19 mouse cellular contexts compared by ENCODE assay signal in the genomic region with DNA sequence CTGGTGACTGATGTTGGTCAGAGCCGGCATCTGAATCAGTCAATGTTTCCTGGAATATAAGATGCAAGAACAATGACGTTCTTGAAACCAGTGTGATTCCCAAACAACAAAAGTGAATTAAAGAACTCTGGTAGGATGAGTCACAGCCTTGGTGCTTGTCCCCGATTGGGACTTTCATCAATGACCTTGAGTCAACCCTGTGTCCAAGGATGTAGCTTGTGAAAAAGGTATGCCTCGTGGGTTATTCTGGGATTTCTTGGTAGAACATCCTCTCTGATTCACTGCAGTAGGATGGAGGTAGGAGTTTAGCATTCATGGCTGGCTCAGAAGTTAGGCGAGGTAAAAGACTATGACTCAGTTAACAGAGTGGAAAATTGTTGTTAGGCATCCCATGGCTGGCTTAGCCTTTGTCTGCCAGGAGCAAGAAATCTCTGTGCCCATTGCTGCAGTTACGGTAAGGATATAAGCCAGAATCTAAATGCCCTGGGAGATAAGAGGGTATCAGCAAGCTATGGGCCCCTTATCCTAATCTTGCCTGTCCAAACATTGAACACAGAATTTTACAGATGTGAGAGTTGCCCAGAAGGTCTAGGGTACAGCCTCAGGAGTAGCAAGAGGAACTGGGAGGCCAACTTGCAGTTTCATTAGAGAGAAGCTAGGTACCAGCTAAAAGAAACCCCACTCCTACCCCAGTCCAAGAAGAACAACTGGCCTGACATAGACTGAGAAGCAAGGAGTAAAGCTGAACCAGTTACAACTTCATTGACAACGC. TPM values are rescaled to one million over a fixed set of nuclear protein-coding genes. Genes with fewer than 3 reads are reported as not detected.
DNase-seq lines count a peak whose midpoint lies in the region; ATAC-seq and TF ChIP-seq lines count a peak whose summit lies in the region.
"Had no signal": no experiment of that assay in that cellular context is flagged by ENCODE, and none has a peak within 500 bp of the region (broad histone marks: within the 10 kb centered on the region; RNA-seq: fewer than 3 reads in every experiment).

No protein-coding gene starts in this region.

- no peak overlapping the region for H3K4me2 ChIP-seq in liver, embryonic 16.5 days (ENCODE audit: low read depth, low read length)
- H3K4me2 ChIP-seq: embryonic facial prominence, embryonic 15.5 days; hindbrain, embryonic 15.5 days; limb, embryonic 13.5 days; neural tube, embryonic 12.5 days had no signal

- H3K4me3 ChIP-seq in bone marrow macrophage, adult 2 months (ENCODE audit: insufficient read depth, low read length), result no peak overlapping the region
- no peak overlapping the region for H3K4me3 ChIP-seq in liver, embryonic 16.5 days (ENCODE audit: low read depth, low read length)
- H3K4me3 ChIP-seq: embryonic facial prominence, embryonic 15.5 days; hindbrain, embryonic 15.5 days; limb, embryonic 13.5 days; neural tube, embryonic 12.5 days had no signal

- TF ChIP-seq CTCF in bone marrow macrophage, adult 2 months (IDR thresholded peaks at IDR 0.05; ENCODE audit: low read depth, low read length), result no peak

- no peaks in the 10 kb centered on the region for H3K36me3 ChIP-seq in liver, embryonic 16.5 days (ENCODE audit: control insufficient read depth, insufficient read depth)
- H3K36me3 ChIP-seq: embryonic facial prominence, embryonic 15.5 days; hindbrain, embryonic 15.5 days; limb, embryonic 13.5 days; neural tube, embryonic 12.5 days had no signal

- peak; percentile 64 to 65 for DNase-seq in spleen, postnatal 36 days (ENCODE audit: low spot score in 2 of 2)
- no peak for DNase-seq in spleen, postnatal 14 days (ENCODE audit: low spot score in 2 of 2)
- no peak for DNase-seq in adrenal gland, postnatal 10 days
- no peak for DNase-seq in gastrocnemius, postnatal 14 days
- DNase-seq in cerebellum, adult 8-10 months, result no peak
- DNase-seq: adrenal gland, postnatal 25 days; cerebellum, adult 11-12 months; gastrocnemius, postnatal 25 days; kidney, adult 8-10 months; lung, postnatal 10 days; midbrain, embryonic 14.5 days; thymus, adult 18-20 months had no signal

- ATAC-seq in liver, embryonic 16.5 days (ENCODE audit: low read depth), result peak; percentile 44
- ATAC-seq: forebrain, embryonic 14.5 days had no signal

- H3K4me1 ChIP-seq in bone marrow macrophage, adult 2 months (ENCODE audit: control insufficient read depth, insufficient read depth, low read length), result peaks cover 37% of the 10 kb centered on the region
- peaks cover 16% of the 10 kb centered on the region for H3K4me1 ChIP-seq in liver, embryonic 16.5 days (ENCODE audit: control insufficient read depth, low read depth, low read length)

- H3K9ac ChIP-seq in liver, embryonic 16.5 days (ENCODE audit: low read depth, low read length), result no peak overlapping the region
- H3K9ac ChIP-seq: embryonic facial prominence, embryonic 15.5 days; hindbrain, embryonic 15.5 days; limb, embryonic 13.5 days; neural tube, embryonic 12.5 days had no signal

- peak overlapping the region; percentile 87 for H3K27ac ChIP-seq in bone marrow macrophage, adult 2 months (ENCODE audit: insufficient read depth, low read depth, low read length)
- no peak overlapping the region for H3K27ac ChIP-seq in liver, embryonic 16.5 days (ENCODE audit: low read length)
- H3K27ac ChIP-seq: embryonic facial prominence, embryonic 15.5 days; hindbrain, embryonic 15.5 days; limb, embryonic 13.5 days; neural tube, embryonic 12.5 days had no signal

- 59% methylated on average over 7 of the region's 7 CpGs for WGBS in liver, embryonic 16.5 days (ENCODE audit: insufficient replicate concordance)

- no peak for TF ChIP-seq POLR2A in bone marrow macrophage, adult 2 months (IDR thresholded peaks at IDR 0.05; ENCODE audit: borderline replicate concordance, low read depth, low read length)

- H3K9me3 ChIP-seq in liver, embryonic 16.5 days (replicated peaks; ENCODE audit: control insufficient read depth, low read length), result no peaks in the 10 kb centered on the region
- H3K9me3 ChIP-seq: embryonic facial prominence, embryonic 15.5 days; hindbrain, embryonic 15.5 days; limb, embryonic 13.5 days; neural tube, embryonic 12.5 days had no signal

- H3K27me3 ChIP-seq in liver, embryonic 16.5 days (ENCODE audit: control insufficient read depth, insufficient read depth, low read depth, low read length), result no peaks in the 10 kb centered on the region
- H3K27me3 ChIP-seq: embryonic facial prominence, embryonic 15.5 days; hindbrain, embryonic 15.5 days; neural tube, embryonic 12.5 days had no signal

- intact Hi-C loops in gastrocnemius, postnatal 14 days (cut with DNase I; ENCODE audit: low total_unique reads), result no loop called here

RNA-seq across cellular contexts. Expression of a gene that starts 55.9 kb away (rescaled TPM):
- polyA plus RNA-seq in bone marrow macrophage, adult 2 months (2012; ENCODE audit: insufficient read depth, insufficient read length, missing spikeins), result 10.3 and 13.0 TPM in 2 replicates
- 13.1 and 14.2 TPM in 2 replicates for polyA plus RNA-seq in liver, embryonic 16.5 days (2015; fragmentation: Nextera tagmentation; extraction: Ambion mirVana)
- 10 to 100 TPM; 24.8 to 25.5 TPM for total RNA-seq in adrenal gland, postnatal 10 days (2021)
- 1 to 10 TPM; 5.1 to 6.4 TPM for total RNA-seq in gastrocnemius, postnatal 14 days (2021)

Comparison
In these comparisons a context has a peak if more than half of its experiments do, and no peak if none do; other contexts are left out.
1. DNase-seq: peak in spleen, postnatal 36 days (2 of 2); none in spleen, postnatal 14 days (0 of 2), adrenal gland, postnatal 10 days (single experiment), gastrocnemius, postnatal 14 days (single experiment) and cerebellum, adult 8-10 months (single experiment).